Mouse (Mus musculus) CD8-positive naive resting alpha-beta T cell, adult 57 days (primary cell): ENCODE data around the gene Utp20. TPM values are rescaled to one million over a fixed set of nuclear protein-coding genes. Genes with fewer than 3 reads are reported as not detected.

Experiments
- total RNA-seq: library from RNA; stranded (reverse); gene quantifications from one replicate; pipeline ENCODE4 v1.2.4, GENCODE M21; 2023

Utp20 gene
- total RNA-seq: 52.7 TPM

DNA sequence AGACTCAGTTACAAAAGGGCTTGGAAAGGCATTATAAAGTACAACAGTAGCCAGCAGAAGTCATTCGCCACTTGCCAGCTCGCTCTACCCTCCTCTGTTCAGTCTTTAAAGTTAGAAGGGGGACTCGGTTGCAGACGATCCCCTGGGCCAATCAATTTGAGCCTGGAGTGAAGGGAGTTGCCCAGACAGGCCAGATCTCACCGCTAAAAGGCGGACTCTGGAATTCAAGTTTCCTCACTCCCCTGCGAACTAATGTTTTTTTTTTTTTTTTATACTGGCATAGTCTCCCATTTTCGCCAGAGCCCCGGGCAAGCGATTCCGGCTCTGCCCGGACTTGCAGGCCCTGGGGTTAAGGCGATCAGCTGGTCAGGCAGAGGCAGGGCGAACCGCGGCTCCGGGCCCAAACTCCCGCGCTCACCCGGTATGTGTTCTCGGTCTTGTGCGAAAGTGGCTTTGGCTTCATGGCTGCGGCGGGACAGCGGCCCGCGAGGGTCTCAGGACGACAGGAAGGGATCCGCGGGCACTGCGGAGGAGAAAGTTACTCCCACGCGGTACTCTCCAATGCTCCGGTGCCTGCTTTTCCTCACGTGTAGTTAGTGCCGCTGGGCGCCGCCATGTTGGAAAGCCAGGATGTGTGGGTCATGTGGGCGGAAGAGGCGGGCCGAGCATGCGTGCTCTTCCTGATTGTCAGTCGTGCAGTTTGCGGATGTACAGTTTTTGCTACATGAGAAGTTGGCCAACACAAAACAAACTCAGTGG is at the start of gene Utp20:
Gene Utp20, minus strand, starts transcription at position 617 of the 759 bp plus-strand sequence.

GRCm38 (mm10) chr10:88730571-88731495 is 95.8 kb downstream of the Utp20 start, which contains the start of gene Arl1:
Gene Arl1 (plus strand): TSS chr10:88730858.

Other genes starting within 250 kb of the Utp20 start
- 0.58 TPM for gene Mybpc1, start 221.7 kb downstream of the Utp20 start, total RNA-seq
- 4.2 TPM for gene Spic, start 141.8 kb downstream of the Utp20 start, total RNA-seq
- 32.2 TPM for gene Arl1, start 95.9 kb downstream of the Utp20 start, total RNA-seq
- gene Slc5a8, start 59.2 kb upstream of the Utp20 start, total RNA-seq: not detected